Mouse (Mus musculus): Measurements from ENCODE around the gene Bcorl1. TPM values are rescaled to one million over a fixed set of nuclear protein-coding genes. Genes with fewer than 3 reads are reported as not detected.

Gene Bcorl1
- polyA plus RNA-seq, 1 experiment: 2.6 TPM

- DNase-seq (ENCODE audit: low read depth): no peak
Measured at GRCm38 (mm10) chrX:48441954-48442353, 100.8 kb downstream of the Bcorl1 start.

- DNase-seq (ENCODE audit: low read depth): no peak
Measured at GRCm38 (mm10) chrX:48444677-48445076, 103.5 kb downstream of the Bcorl1 start.

GRCm38 (mm10) chrX:48449646-48450045, 108.5 kb downstream of the Bcorl1 start:
- DNase-seq (ENCODE audit: low read depth): no peak

- DNase-seq (ENCODE audit: low read depth): no peak
Measured at GRCm38 (mm10) chrX:48452231-48452890, 111.2 kb downstream of the Bcorl1 start.

- DNase-seq (ENCODE audit: low read depth): no peak
Measured at GRCm38 (mm10) chrX:48452931-48453673, 111.9 kb downstream of the Bcorl1 start.

GRCm38 (mm10) chrX:48453736-48454494, 112.8 kb downstream of the Bcorl1 start:
- no peak for DNase-seq (ENCODE audit: low read depth)

- DNase-seq (ENCODE audit: low read depth): no peak
Measured at GRCm38 (mm10) chrX:48454495-48454878, 113.3 kb downstream of the Bcorl1 start.

GRCm38 (mm10) chrX:48455018-48455417, 113.9 kb downstream of the Bcorl1 start:
- DNase-seq (ENCODE audit: low read depth): no peak

- no peak for DNase-seq (ENCODE audit: low read depth)
Measured at GRCm38 (mm10) chrX:48456956-48457355, 115.8 kb downstream of the Bcorl1 start.

Other genes with a start within 250 kb of the Bcorl1 start
- gene Xpnpep2, start 232.6 kb upstream of the Bcorl1 start, polyA plus RNA-seq (2012; rRNA removed): 1.0 and 1.8 TPM in 2 replicates
- gene Sash3, start 194.9 kb upstream of the Bcorl1 start, polyA plus RNA-seq (2012; rRNA removed): 4.9 and 5.1 TPM in 2 replicates
- gene Zdhhc9, start 132.5 kb upstream of the Bcorl1 start, polyA plus RNA-seq (2012; rRNA removed): 15.8 and 19.8 TPM in 2 replicates
- gene Utp14a, start 84.5 kb upstream of the Bcorl1 start, polyA plus RNA-seq (2012; rRNA removed): 2.1 and 2.3 TPM in 2 replicates
- gene Elf4, start 121.8 kb downstream of the Bcorl1 start, polyA plus RNA-seq (2012; rRNA removed): 5.9 and 7.1 TPM in 2 replicates
- 21.5 and 24.8 TPM in 2 replicates for gene Aifm1, start 172.2 kb downstream of the Bcorl1 start, polyA plus RNA-seq (2012; rRNA removed)
- gene Rab33a, start 177.9 kb downstream of the Bcorl1 start, polyA plus RNA-seq (2012; rRNA removed): 0.84 and 1.2 TPM in 2 replicates